Mouse (Mus musculus) MEL (cell line): Measurements from ENCODE around the gene Supt3.

Experiments used
- CTCF ChIP-seq, 3 experiments: IDR thresholded peaks in 2 of 3; conservative IDR thresholded peaks in 1 of 3; 2 replicates each; pipeline ENCODE4 v1.5.1; 2011 to 2012; ENCODE audit warnings: low read length in 3 of 3, low read depth in 2 of 3, mild to moderate bottlenecking in 2 of 3, improper control_type of control experiment in 1 of 3, inconsistent platforms in 1 of 3, mixed read lengths in 1 of 3, moderate library complexity in 1 of 3; ENCODE audit not compliant: control insufficient read depth in 1 of 3, insufficient read depth in 1 of 3, poor library complexity in 1 of 3, severe bottlenecking in 1 of 3
- EP300 ChIP-seq, 2 experiments: IDR thresholded peaks; 2 replicates each; pipeline ENCODE4 v1.6.1; 2011; ENCODE audit warnings: improper control_type of control experiment in 2 of 2, low read length in 2 of 2, low read depth in 1 of 2, mild to moderate bottlenecking in 1 of 2
- ETS1 ChIP-seq: IDR thresholded peaks from 2 replicates; pipeline ENCODE4 v1.6.1; 2012; ENCODE audit warnings: low read depth, mild to moderate bottlenecking, inconsistent platforms, low read length, improper control_type of control experiment, moderate library complexity
- GATA1 ChIP-seq: IDR thresholded peaks from 2 replicates; pipeline ENCODE4 v1.6.1; 2011; ENCODE audit warnings: low read depth, low read length, improper control_type of control experiment
- MAFK ChIP-seq: IDR thresholded peaks from 2 replicates; pipeline ENCODE4 v1.6.1; 2011; ENCODE audit warnings: low read depth, mild to moderate bottlenecking, low read length, improper control_type of control experiment, borderline replicate concordance
- POLR2A ChIP-seq, 2 experiments: IDR thresholded peaks; 2 replicates each; pipeline ENCODE4 v1.6.1; 2011 to 2012; ENCODE audit warnings: low read length in 2 of 2, mild to moderate bottlenecking in 2 of 2, control low read depth in 1 of 2, improper control_type of control experiment in 1 of 2, low read depth in 1 of 2, moderate library complexity in 1 of 2; ENCODE audit not compliant: control insufficient read depth in 1 of 2, insufficient read depth in 1 of 2, poor library complexity in 1 of 2
- ZC3H11A ChIP-seq: IDR thresholded peaks from 2 replicates; pipeline ENCODE4 v1.6.1; 2012; ENCODE audit warnings: low read depth, mild to moderate bottlenecking, inconsistent platforms, low read length, improper control_type of control experiment

DNA sequence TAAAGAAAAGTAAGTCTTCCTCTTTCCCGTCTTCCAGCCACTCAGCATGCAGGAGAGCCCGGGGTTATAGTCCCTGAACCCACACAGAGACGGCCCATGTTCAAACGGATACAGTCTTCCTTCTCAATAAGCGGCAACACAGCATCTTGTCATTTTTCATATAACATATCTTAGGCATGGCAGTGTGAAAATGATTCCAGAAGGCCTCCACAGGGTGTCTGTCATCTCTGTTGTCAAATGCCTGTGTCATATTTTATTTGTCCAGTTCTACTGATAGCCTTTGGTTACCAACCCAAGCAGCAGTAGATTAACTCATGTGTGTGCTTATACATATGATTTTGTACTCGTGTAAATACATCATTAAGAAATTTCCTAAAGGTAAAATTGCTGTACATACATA lies 270.3 kb downstream of the Supt3 start:
- TF ChIP-seq CTCF (IDR thresholded peaks at IDR 0.05 in 2 of 3, conservative IDR thresholded peaks at IDR 0.05 in 1 of 3; ENCODE audit: control insufficient read depth in 1 of 3, insufficient read depth in 1 of 3, low read depth in 2 of 3, low read length in 3 of 3, poor library complexity in 1 of 3, severe bottlenecking in 1 of 3): no peak
- no peak for TF ChIP-seq MAFK
- TF ChIP-seq EP300 (IDR thresholded peaks at IDR 0.05; ENCODE audit: low read depth in 1 of 2, low read length in 2 of 2): no peak
- no peak for TF ChIP-seq ZC3H11A
- TF ChIP-seq POLR2A (IDR thresholded peaks at IDR 0.05; ENCODE audit: control insufficient read depth in 1 of 2, insufficient read depth in 1 of 2, low read depth in 1 of 2, low read length in 2 of 2, poor library complexity in 1 of 2): no peak
- TF ChIP-seq GATA1: no peak
- TF ChIP-seq ETS1: no peak
